Mouse (Mus musculus) thymus, adult 2 months (tissue): ENCODE measurements around the gene Cnih3.

Experiments used
- CTCF ChIP-seq: fragments of 200-500 bp; IDR thresholded peaks from 2 replicates; pipeline ENCODE4 v1.5.1; 2012; ENCODE audit warnings: mild to moderate bottlenecking, control low read depth, low read length, moderate library complexity, borderline replicate concordance; ENCODE audit not compliant: control insufficient read depth, poor library complexity, insufficient read depth; ENCODE audit errors: extremely low read depth
- POLR2A ChIP-seq: fragments of 200-500 bp; IDR thresholded peaks from 2 replicates; pipeline ENCODE4 v1.6.1; 2012; ENCODE audit warnings: mild to moderate bottlenecking, low read length, control low read depth, moderate library complexity; ENCODE audit not compliant: control insufficient read depth, poor library complexity, insufficient read depth; ENCODE audit errors: extremely low read depth

GRCm38 (mm10) chr1:181469415-181469814 is 117.0 kb downstream of the Cnih3 start:
- TF ChIP-seq POLR2A (no peak), CTCF (no peak)
